9 mouse cellular contexts compared by ENCODE assay signal in genomic region chr1:172311248-172311906, GRCm38 (mm10). TPM values are rescaled to one million over a fixed set of nuclear protein-coding genes. Genes with fewer than 3 reads are reported as not detected.
DNase-seq lines count a peak whose midpoint lies in the region; ATAC-seq and TF ChIP-seq lines count a peak whose summit lies in the region.
"Had no signal": no experiment of that assay in that cellular context is flagged by ENCODE, and none has a peak within 500 bp of the region (broad histone marks: within the 10 kb centered on the region; RNA-seq: fewer than 3 reads in every experiment).

No protein-coding gene starts in this region.

- no peaks in the 10 kb centered on the region for H3K36me3 ChIP-seq in limb, embryonic 11.5 days (ENCODE audit: control insufficient read depth, insufficient read depth, low read length)
- no peaks in the 10 kb centered on the region for H3K36me3 ChIP-seq in midbrain, embryonic 11.5 days (ENCODE audit: control insufficient read depth, insufficient read depth, low read length)
- H3K36me3 ChIP-seq in stomach, embryonic 14.5 days (ENCODE audit: control insufficient read depth, insufficient read depth, low read length) = no peaks in the 10 kb centered on the region

- DNase-seq in gastrocnemius, adult 18-20 months (ENCODE audit: low spot score) = peak; percentile 57
- no peak for DNase-seq in gastrocnemius, adult 8-10 months (ENCODE audit: low spot score in 2 of 2)
- peak; percentile 78 for DNase-seq in brain, embryonic 14.5 days (ENCODE audit: low read depth)
- peak; percentile 56 for DNase-seq in fibroblast of lung, adult 2 months (ENCODE audit: low read depth)
- DNase-seq in limb, embryonic 11.5 days (ENCODE audit: low spot score) = peak; percentile 62
- peak; percentile 89 for DNase-seq in midbrain, embryonic 11.5 days (ENCODE audit: low spot score, missing footprints)

- 4% methylated on average over 23 of the region's 23 CpGs for WGBS in limb, embryonic 11.5 days
- 8% methylated on average over 23 of the region's 23 CpGs for WGBS in midbrain, embryonic 11.5 days
- 3% methylated on average over 23 of the region's 23 CpGs for WGBS in stomach, embryonic 14.5 days

- H3K27me3 ChIP-seq in limb, embryonic 11.5 days (ENCODE audit: control insufficient read depth, insufficient read depth, low read length) = no peaks in the 10 kb centered on the region
- no peaks in the 10 kb centered on the region; the same call in 1 of the 2 replicates for H3K27me3 ChIP-seq in midbrain, embryonic 11.5 days (ENCODE audit: control insufficient read depth, insufficient read depth, low read length)
- H3K27me3 ChIP-seq in stomach, embryonic 14.5 days (ENCODE audit: control insufficient read depth, insufficient read depth, low read length) = no peaks in the 10 kb centered on the region

- peak; percentile 13 to 18 for ATAC-seq in hematopoietic stem cell, adult 5-6 weeks (replicated peaks in 1 of 2; ENCODE audit: insufficient read depth in 1 of 2, low FRiP score in 2 of 2, low TSS enrichment in 1 of 2, low read depth in 1 of 2, poor library complexity in 2 of 2, severe bottlenecking in 2 of 2)
- no peak for ATAC-seq in limb, embryonic 11.5 days (ENCODE audit: insufficient number of reproducible peaks, low FRiP score, low TSS enrichment, low read depth)
- no peak for ATAC-seq in midbrain, embryonic 11.5 days (ENCODE audit: low FRiP score)
- ATAC-seq in stomach, embryonic 14.5 days (ENCODE audit: insufficient number of reproducible peaks, insufficient read depth, low FRiP score, low read depth) = peak; percentile 53

- TF ChIP-seq POLR2A in brain, embryonic 14.5 days (IDR thresholded peaks at IDR 0.05; ENCODE audit: borderline replicate concordance, extremely low read depth, insufficient read depth, insufficient read length, poor library complexity, severe bottlenecking) = no peak

- H3K4me3 ChIP-seq in limb, embryonic 11.5 days (ENCODE audit: low read depth, low read length) = peak overlapping the region; percentile 71
- H3K4me3 ChIP-seq in midbrain, embryonic 11.5 days (ENCODE audit: low read depth, low read length) = peak overlapping the region; percentile 72
- peak overlapping the region; percentile 67 for H3K4me3 ChIP-seq in stomach, embryonic 14.5 days (ENCODE audit: low read depth, low read length)

- 0 out of 2 replicates have a peak overlapping the region, but pooled peaks have one; percentile 47 for H3K27ac ChIP-seq in limb, embryonic 11.5 days (replicated peaks; ENCODE audit: low read depth, low read length)
- peak overlapping the region; percentile 41; the same call in 1 of the 2 replicates for H3K27ac ChIP-seq in midbrain, embryonic 11.5 days (ENCODE audit: low read depth, low read length)
- peak overlapping the region; percentile 87 for H3K27ac ChIP-seq in stomach, embryonic 14.5 days (ENCODE audit: low read length)

- peak overlapping the region; percentile 91 for H3K4me2 ChIP-seq in limb, embryonic 11.5 days (ENCODE audit: low read depth, severe bottlenecking)
- H3K4me2 ChIP-seq in midbrain, embryonic 11.5 days = peak overlapping the region; percentile 88
- peak overlapping the region; percentile 95 for H3K4me2 ChIP-seq in stomach, embryonic 14.5 days (replicated peaks; ENCODE audit: low read depth, low read length)

- no peaks in the 10 kb centered on the region for H3K9me3 ChIP-seq in limb, embryonic 11.5 days (ENCODE audit: control insufficient read depth, low read length)
- no peaks in the 10 kb centered on the region for H3K9me3 ChIP-seq in midbrain, embryonic 11.5 days (ENCODE audit: control insufficient read depth, low read length)
- H3K9me3 ChIP-seq in stomach, embryonic 14.5 days (ENCODE audit: control insufficient read depth, low read depth, low read length) = no peaks in the 10 kb centered on the region

- H3K9ac ChIP-seq in limb, embryonic 11.5 days (ENCODE audit: low read length) = peak overlapping the region; percentile 45
- peak overlapping the region; percentile 73 for H3K9ac ChIP-seq in midbrain, embryonic 11.5 days (ENCODE audit: low read length)
- H3K9ac ChIP-seq in stomach, embryonic 14.5 days (replicated peaks; ENCODE audit: low read depth, low read length) = peak overlapping the region; percentile 57

- 0 out of 2 replicates have a peak, but pooled peaks have one; percentile 3 for TF ChIP-seq CTCF in brain, embryonic 14.5 days (IDR thresholded peaks at IDR 0.05; ENCODE audit: borderline replicate concordance, extremely low read depth, insufficient read depth, insufficient read length)

- peaks cover 11% of the 10 kb centered on the region; the same call in 1 of the 2 replicates for H3K4me1 ChIP-seq in limb, embryonic 11.5 days (ENCODE audit: control insufficient read depth, insufficient read depth, low read length)
- peaks cover 35% of the 10 kb centered on the region for H3K4me1 ChIP-seq in midbrain, embryonic 11.5 days (ENCODE audit: control insufficient read depth, insufficient read depth, low read length)
- peaks cover 24% of the 10 kb centered on the region for H3K4me1 ChIP-seq in stomach, embryonic 14.5 days (ENCODE audit: control insufficient read depth, insufficient read depth, low read length)

RNA-seq across cellular contexts. Expression of gene Atp1a2, which starts 13.5 kb away (rescaled TPM):
- total RNA-seq in gastrocnemius, adult 18-20 months (2021) = 1,000 to 10,000 TPM in 1 of 2 experiments, 100 to 1,000 TPM in 1; 896 to 1,049 TPM
- 100 to 1,000 TPM; 819 to 944 (median 894) TPM for total RNA-seq in gastrocnemius, adult 8-10 months (2022)
- polyA plus RNA-seq in brain, embryonic 14.5 days (2012; rRNA removed) = 51.5 and 82.9 TPM in 2 replicates
- total RNA-seq in hematopoietic stem cell, adult 5-6 weeks (2017) = not detected in 2 replicates
- polyA plus RNA-seq in limb, embryonic 11.5 days (2014; fragmentation: Nextera tagmentation; extraction: Ambion mirVana) = 1.4 and 1.5 TPM in 2 replicates
- 1.4 and 1.9 TPM in 2 replicates for polyA plus RNA-seq in midbrain, embryonic 11.5 days (2014; fragmentation: Nextera tagmentation; extraction: Ambion mirVana)
- polyA plus RNA-seq in stomach, embryonic 14.5 days (2014; fragmentation: Nextera tagmentation; extraction: Ambion mirVana) = 2.3 TPM in 2 replicates
- total RNA-seq: neutrophil, adult 5-6 weeks had no signal

RNA-seq across cellular contexts. Expression of gene Kcnj9, which starts 17.7 kb away (rescaled TPM):
- total RNA-seq in gastrocnemius, adult 18-20 months (2021) = not detected
- total RNA-seq in gastrocnemius, adult 8-10 months (2022) = not detected
- 6.9 and 8.0 TPM in 2 replicates for polyA plus RNA-seq in brain, embryonic 14.5 days (2012; rRNA removed)
- total RNA-seq in hematopoietic stem cell, adult 5-6 weeks (2017) = not detected in 2 replicates
- polyA plus RNA-seq in limb, embryonic 11.5 days (2014; fragmentation: Nextera tagmentation; extraction: Ambion mirVana) = not detected in 2 replicates
- polyA plus RNA-seq in midbrain, embryonic 11.5 days (2014; fragmentation: Nextera tagmentation; extraction: Ambion mirVana) = 0.37 and 0.43 TPM in 2 replicates
- polyA plus RNA-seq in stomach, embryonic 14.5 days (2014; fragmentation: Nextera tagmentation; extraction: Ambion mirVana) = not detected in 2 replicates
- total RNA-seq: neutrophil, adult 5-6 weeks had no signal

RNA-seq across cellular contexts. Expression of gene Kcnj10, which starts 29.6 kb away (rescaled TPM):
- total RNA-seq in gastrocnemius, adult 18-20 months (2021) = under 1 TPM; 0.05 to 0.17 TPM
- under 1 TPM in 2 of 4 experiments, not detected in 2; 0.04 to 0.05 TPM for total RNA-seq in gastrocnemius, adult 8-10 months (2022)
- 3.2 and 5.9 TPM in 2 replicates for polyA plus RNA-seq in brain, embryonic 14.5 days (2012; rRNA removed)
- total RNA-seq in hematopoietic stem cell, adult 5-6 weeks (2017) = 0.38 TPM in 1 of 2 replicates, not detected in the other
- 0.07 and 0.11 TPM in 2 replicates for polyA plus RNA-seq in limb, embryonic 11.5 days (2014; fragmentation: Nextera tagmentation; extraction: Ambion mirVana)
- 0.75 TPM in 2 replicates for polyA plus RNA-seq in midbrain, embryonic 11.5 days (2014; fragmentation: Nextera tagmentation; extraction: Ambion mirVana)
- polyA plus RNA-seq in stomach, embryonic 14.5 days (2014; fragmentation: Nextera tagmentation; extraction: Ambion mirVana) = 0.09 and 0.18 TPM in 2 replicates
- total RNA-seq: neutrophil, adult 5-6 weeks had no signal

RNA-seq across cellular contexts. Expression of gene Igsf8, which starts 49.9 kb away (rescaled TPM):
- 10 to 100 TPM in 1 of 2 experiments, 1 to 10 TPM in 1; 7.6 to 10.6 TPM for total RNA-seq in gastrocnemius, adult 18-20 months (2021)
- 10 to 100 TPM in 1 of 4 experiments, 1 to 10 TPM in 3; 7.3 to 10.5 (median 7.7) TPM for total RNA-seq in gastrocnemius, adult 8-10 months (2022)
- 110 and 207 TPM in 2 replicates for polyA plus RNA-seq in brain, embryonic 14.5 days (2012; rRNA removed)
- 21.8 and 25.9 TPM in 2 replicates for total RNA-seq in hematopoietic stem cell, adult 5-6 weeks (2017)
- 31.9 and 35.4 TPM in 2 replicates for polyA plus RNA-seq in limb, embryonic 11.5 days (2014; fragmentation: Nextera tagmentation; extraction: Ambion mirVana)
- 47.2 and 55.1 TPM in 2 replicates for polyA plus RNA-seq in midbrain, embryonic 11.5 days (2014; fragmentation: Nextera tagmentation; extraction: Ambion mirVana)
- polyA plus RNA-seq in stomach, embryonic 14.5 days (2014; fragmentation: Nextera tagmentation; extraction: Ambion mirVana) = 36.3 and 38.4 TPM in 2 replicates

RNA-seq across cellular contexts. Expression of gene Atp1a4, which starts 53.2 kb away (rescaled TPM):
- under 1 TPM; 0.40 to 0.43 TPM for total RNA-seq in gastrocnemius, adult 18-20 months (2021)
- total RNA-seq in gastrocnemius, adult 8-10 months (2022) = under 1 TPM; 0.11 to 0.44 (median 0.27) TPM
- 0.05 and 0.08 TPM in 2 replicates for polyA plus RNA-seq in brain, embryonic 14.5 days (2012; rRNA removed)
- not detected in 2 replicates for total RNA-seq in hematopoietic stem cell, adult 5-6 weeks (2017)
- polyA plus RNA-seq in limb, embryonic 11.5 days (2014; fragmentation: Nextera tagmentation; extraction: Ambion mirVana) = not detected in 2 replicates
- not detected in 2 replicates for polyA plus RNA-seq in midbrain, embryonic 11.5 days (2014; fragmentation: Nextera tagmentation; extraction: Ambion mirVana)
- not detected in 2 replicates for polyA plus RNA-seq in stomach, embryonic 14.5 days (2014; fragmentation: Nextera tagmentation; extraction: Ambion mirVana)
- total RNA-seq: neutrophil, adult 5-6 weeks had no signal

Comparison
In these comparisons a context has a peak if more than half of its experiments do, and no peak if none do; other contexts are left out.
1. DNase-seq: peak in gastrocnemius, adult 18-20 months (single experiment), brain, embryonic 14.5 days (single experiment), fibroblast of lung, adult 2 months (single experiment), limb, embryonic 11.5 days (single experiment) and midbrain, embryonic 11.5 days (single experiment); none in gastrocnemius, adult 8-10 months (0 of 2).
2. ATAC-seq: peak in hematopoietic stem cell, adult 5-6 weeks (2 of 2) and stomach, embryonic 14.5 days (single experiment); none in limb, embryonic 11.5 days (single experiment) and midbrain, embryonic 11.5 days (single experiment).
3. RNA of gene Atp1a2, which starts 13.5 kb away (polyA plus RNA-seq): 51.5 to 82.9 TPM in brain, embryonic 14.5 days; 2.3 TPM in stomach, embryonic 14.5 days, 1.4 to 1.5 TPM in limb, embryonic 11.5 days and 1.4 to 1.9 TPM in midbrain, embryonic 11.5 days; every median in the first group is over 10 times any median in the second.
4. Peak in every context shown above with its lines, with median percentiles within 50 percentile points of each other: H3K27ac ChIP-seq, H3K4me2 ChIP-seq, H3K4me3 ChIP-seq and H3K9ac ChIP-seq.